Mouse (Mus musculus) limb, embryonic 11.5 days (tissue): ENCODE measurements around the gene Asxl1. TPM values are rescaled to one million over a fixed set of nuclear protein-coding genes. Genes with fewer than 3 reads are reported as not detected.

ENCODE experiments used
- ATAC-seq: fragments of 200-750 bp; cut with Nextera tagmentation; 2 replicates; pipeline ENCODE4 v1.8.0; 2017; ENCODE audit warnings: low read depth; ENCODE audit not compliant: insufficient number of reproducible peaks, low FRiP score, low TSS enrichment
- DNase-seq: peaks from one replicate; pipeline ENCODE4 v3.0.0-alpha.2; 2015; ENCODE audit warnings: low spot score
- H3K27ac ChIP-seq: fragments of 300-500 bp; sonication (generic); replicated peaks from 2 replicates; pipeline ENCODE4 v1.5.1; 2014; ENCODE audit warnings: low read depth, mild to moderate bottlenecking, low read length
- H3K27me3 ChIP-seq: fragments of 300-500 bp; sonication (generic); 2 replicates; pipeline ENCODE4 v1.6.1; 2014; ENCODE audit warnings: mild to moderate bottlenecking, low read length, mixed read lengths; ENCODE audit not compliant: control insufficient read depth, insufficient read depth
- H3K36me3 ChIP-seq: fragments of 300-500 bp; sonication (generic); 2 replicates; pipeline ENCODE4 v1.6.1; 2014; ENCODE audit warnings: mild to moderate bottlenecking, low read length, moderate library complexity, mixed read lengths; ENCODE audit not compliant: control insufficient read depth, insufficient read depth
- H3K4me1 ChIP-seq: fragments of 300-500 bp; sonication (generic); 2 replicates; pipeline ENCODE4 v1.6.1; 2014; ENCODE audit warnings: low read length, mixed read lengths; ENCODE audit not compliant: control insufficient read depth, insufficient read depth
- H3K4me2 ChIP-seq: fragments of 300-500 bp; sonication (generic); 2 replicates; pipeline ENCODE4 v1.6.1; 2014; ENCODE audit warnings: low read depth, mild to moderate bottlenecking, moderate library complexity; ENCODE audit not compliant: severe bottlenecking
- H3K4me3 ChIP-seq: fragments of 300-500 bp; sonication (generic); 2 replicates; pipeline ENCODE4 v1.5.1; 2014; ENCODE audit warnings: low read depth, low read length
- H3K9ac ChIP-seq: fragments of 300-500 bp; sonication (generic); 2 replicates; pipeline ENCODE4 v1.6.1; 2014; ENCODE audit warnings: mild to moderate bottlenecking, low read length
- H3K9me3 ChIP-seq: fragments of 300-500 bp; sonication (generic); 2 replicates; pipeline ENCODE4 v1.6.1; 2016; ENCODE audit warnings: low read length; ENCODE audit not compliant: control insufficient read depth
- WGBS: fragments of 180-500 bp; shearing (Covaris S2); extraction: QIAGEN DNeasy Blood & Tissue Kit; methylation state at CpG from one replicate; pipeline ENCODE4 v1.1.7; 2014; 5-methylcytosine and 5-hydroxymethylcytosine counted together
- polyA plus RNA-seq: library from polyadenylated mRNA; unstranded; fragments of >200 nt; fragmentation: Nextera tagmentation; extraction: Ambion mirVana; gene quantifications from 2 replicates; pipeline ENCODE4 v1.2.1, GENCODE M21; 2014

Gene Asxl1
- polyA plus RNA-seq, 1 experiment from 2014 or later = 24.0 TPM

DNA sequence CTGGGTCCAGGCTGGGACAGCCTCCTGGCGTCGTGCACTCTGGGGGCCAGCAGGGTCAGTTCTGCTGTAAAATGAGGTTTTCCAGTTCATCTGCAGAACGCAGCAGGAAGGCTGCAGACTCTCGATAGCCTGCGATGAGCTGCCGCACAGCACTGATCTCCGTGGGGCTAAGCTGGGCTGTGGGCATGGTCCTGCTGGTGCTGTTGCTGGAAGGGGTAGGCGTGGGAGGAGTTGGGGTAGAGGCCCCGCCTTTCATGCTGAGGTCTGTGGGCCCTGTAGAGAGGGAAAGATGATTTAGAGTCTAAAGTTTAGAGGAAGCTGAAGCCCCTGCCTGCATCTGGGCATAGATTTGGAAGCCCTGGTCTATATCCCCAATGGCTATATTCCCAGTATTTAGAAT lies 65.9 kb downstream of the Asxl1 start:
- no peak overlapping the region for H3K27ac ChIP-seq
- DNase-seq (no peak), ATAC-seq (no peak)
- H3K9me3 ChIP-seq = no peaks in the 10 kb centered on the region
- no peak overlapping the region for H3K4me3 ChIP-seq
- no peak overlapping the region for H3K9ac ChIP-seq
- WGBS = 77% methylated on average over 9 of the region's 9 CpGs
- no peaks in the 10 kb centered on the region for H3K4me1 ChIP-seq
- H3K36me3 ChIP-seq = peaks cover 15% of the 10 kb centered on the region
- H3K27me3 ChIP-seq = no peaks in the 10 kb centered on the region
- no peak overlapping the region for H3K4me2 ChIP-seq

DNA sequence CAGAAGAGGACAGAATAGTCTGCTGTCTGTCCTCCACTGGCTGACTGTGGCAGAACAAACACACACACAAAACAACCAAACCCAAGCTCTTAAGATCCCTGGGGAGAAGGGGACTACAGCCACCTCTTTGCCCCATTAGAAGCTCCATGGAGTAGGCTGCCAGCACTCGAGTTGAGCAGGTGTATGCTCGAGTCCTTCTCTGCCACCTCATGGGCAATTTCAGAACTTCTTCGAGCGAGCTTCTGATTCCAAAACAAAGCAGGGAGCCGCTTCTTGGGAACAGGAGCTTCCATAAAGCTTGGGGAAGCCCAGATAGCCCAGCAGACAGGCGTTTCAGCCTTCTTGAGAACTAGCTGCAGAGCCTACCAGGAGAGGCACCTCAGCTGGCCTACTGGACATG lies 66.9 kb downstream of the Asxl1 start:
- Histone ChIP-seq H3K4me1 (no peaks in the 10 kb centered on the region), H3K4me3 (no peak overlapping the region), H3K9me3 (no peaks in the 10 kb centered on the region), H3K9ac (no peak overlapping the region), H3K36me3 (peaks cover 23% of the 10 kb centered on the region), H3K27ac (no peak overlapping the region), H3K27me3 (no peaks in the 10 kb centered on the region), H3K4me2 (no peak overlapping the region)
- ATAC-seq (no peak), DNase-seq (no peak)
- 67% methylated on average over 6 of the region's 6 CpGs for WGBS

DNA sequence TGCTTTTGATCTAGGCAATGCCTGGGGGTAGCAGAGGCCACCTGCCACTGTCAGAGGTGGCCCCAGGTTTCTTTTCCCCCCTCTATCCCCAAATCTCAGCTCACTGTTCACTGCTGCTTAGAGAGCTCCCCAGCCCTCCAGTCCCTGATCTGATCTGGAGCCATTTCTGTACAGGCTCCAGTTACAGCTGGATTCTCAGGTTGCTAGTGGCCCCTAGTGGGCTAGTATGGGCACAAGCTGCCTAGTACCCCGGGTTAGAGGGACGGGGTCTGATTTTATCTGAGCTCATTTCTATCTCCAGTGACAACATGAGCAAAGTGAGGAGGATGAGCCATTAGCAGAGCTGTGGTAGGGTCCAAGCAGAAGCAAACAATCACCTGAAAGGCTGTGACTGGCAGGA lies 69.0 kb downstream of the Asxl1 start:
- Histone ChIP-seq H3K27ac (no peak overlapping the region), H3K36me3 (peaks cover 28% of the 10 kb centered on the region), H3K4me1 (no peaks in the 10 kb centered on the region), H3K9ac (no peak overlapping the region), H3K4me2 (no peak overlapping the region), H3K4me3 (no peak overlapping the region), H3K27me3 (no peaks in the 10 kb centered on the region), H3K9me3 (no peaks in the 10 kb centered on the region)
- WGBS = 47% methylated on average over 2 of the region's 2 CpGs
- peak; percentile 33 for DNase-seq
- no peak for ATAC-seq

DNA sequence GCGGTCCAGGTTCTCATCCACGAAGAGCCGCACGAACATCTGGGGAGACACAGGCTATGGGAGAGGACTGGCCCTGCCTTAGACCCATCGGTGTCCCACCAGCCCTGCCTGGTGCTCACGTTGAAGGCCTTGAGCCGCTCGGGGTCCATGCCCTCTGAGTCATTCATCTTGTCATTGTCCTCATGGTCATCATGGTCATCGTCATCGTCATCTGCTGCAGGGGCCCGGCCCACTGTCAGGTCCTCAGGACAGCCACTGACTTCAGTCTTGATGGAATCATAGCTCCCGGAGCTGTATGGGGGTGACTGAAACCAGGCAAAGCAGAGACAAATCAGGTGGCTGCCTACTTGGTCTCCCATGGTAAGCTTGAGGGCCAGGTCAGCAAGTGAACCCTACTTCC lies 72.2 kb downstream of the Asxl1 start:
- Histone ChIP-seq H3K27ac (no peak overlapping the region), H3K9me3 (no peaks in the 10 kb centered on the region), H3K9ac (no peak overlapping the region), H3K36me3 (peaks cover 21% of the 10 kb centered on the region), H3K4me3 (no peak overlapping the region), H3K4me1 (peaks cover 7% of the 10 kb centered on the region), H3K4me2 (no peak overlapping the region), H3K27me3 (no peaks in the 10 kb centered on the region)
- ATAC-seq = no peak
- WGBS = 94% methylated on average over 12 of the region's 12 CpGs
- DNase-seq = no peak

DNA sequence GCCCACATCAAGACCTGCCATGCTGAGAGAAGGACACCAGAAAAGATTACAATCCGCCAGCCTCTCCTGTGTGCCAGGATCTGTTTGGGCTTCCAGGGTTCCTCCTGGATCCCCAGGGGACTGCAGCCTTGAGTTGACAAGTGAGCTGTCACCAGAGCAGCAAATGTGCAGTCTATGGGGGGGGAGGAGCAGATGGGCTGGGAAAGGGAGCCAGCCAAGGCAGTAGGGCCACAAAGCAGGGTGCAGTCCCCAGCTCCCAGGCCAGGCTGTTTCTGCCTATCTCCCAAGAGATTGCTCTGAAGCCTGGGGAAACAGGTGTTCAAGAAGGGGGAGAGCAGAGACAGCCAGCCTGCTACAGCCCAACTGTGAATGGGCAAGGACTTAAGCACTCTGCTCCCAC lies 72.8 kb downstream of the Asxl1 start:
- 94% methylated on average over 1 of the region's 1 CpGs for WGBS
- H3K27ac ChIP-seq = no peak overlapping the region
- H3K4me1 ChIP-seq = peaks cover 9% of the 10 kb centered on the region
- DNase-seq (no peak), ATAC-seq (no peak)
- H3K27me3 ChIP-seq = no peaks in the 10 kb centered on the region
- no peaks in the 10 kb centered on the region for H3K9me3 ChIP-seq
- H3K4me3 ChIP-seq = no peak overlapping the region
- H3K4me2 ChIP-seq = no peak overlapping the region
- H3K9ac ChIP-seq = no peak overlapping the region
- H3K36me3 ChIP-seq = peaks cover 21% of the 10 kb centered on the region

DNA sequence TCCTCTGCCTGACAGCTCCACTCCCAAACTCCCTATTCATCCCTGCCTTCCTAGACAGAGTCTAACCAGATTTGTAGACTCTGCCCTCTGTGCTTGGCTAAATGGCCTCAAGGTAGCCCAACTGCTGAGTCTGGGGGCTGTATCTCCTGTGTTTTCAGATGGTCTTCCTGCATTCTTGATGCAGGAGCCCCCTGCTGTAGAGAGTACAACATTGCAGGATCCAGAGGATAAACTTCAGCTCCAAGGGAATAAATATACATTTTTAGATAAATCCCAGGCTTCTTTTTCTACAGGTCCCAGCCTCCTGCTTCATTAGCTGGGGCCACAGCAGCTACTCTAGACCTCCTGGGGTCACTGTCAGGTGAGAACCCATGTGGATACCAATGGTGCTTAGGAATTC lies 75.6 kb downstream of the Asxl1 start:
- no peak for ATAC-seq
- DNase-seq = no peak
- Histone ChIP-seq H3K9me3 (no peaks in the 10 kb centered on the region), H3K27ac (no peak overlapping the region), H3K4me1 (peaks cover 10% of the 10 kb centered on the region), H3K27me3 (no peaks in the 10 kb centered on the region), H3K4me3 (no peak overlapping the region), H3K36me3 (peaks cover 20% of the 10 kb centered on the region), H3K9ac (no peak overlapping the region), H3K4me2 (no peak overlapping the region)

DNA sequence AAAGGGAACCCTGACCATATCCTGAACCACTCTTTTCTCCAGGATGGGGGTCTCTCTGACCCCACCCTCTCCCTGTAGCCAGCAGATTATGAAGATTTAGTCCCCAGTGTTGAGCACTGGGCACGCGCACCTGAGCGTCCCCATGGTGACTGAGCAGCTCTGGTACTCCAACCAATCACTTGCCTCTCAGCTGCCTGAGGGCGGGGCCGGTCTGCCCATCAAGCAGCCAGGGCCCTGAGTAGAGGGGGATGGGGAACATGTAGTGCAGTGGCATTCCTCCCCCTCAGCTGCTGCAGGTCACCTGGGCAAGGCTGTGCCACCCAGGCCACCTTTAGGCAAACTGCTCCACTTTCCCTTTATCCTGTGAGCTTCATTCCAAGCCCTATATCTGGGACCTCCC lies 76.4 kb downstream of the Asxl1 start:
- WGBS = 26% methylated on average over 5 of the region's 5 CpGs
- Histone ChIP-seq H3K4me2 (no peak overlapping the region), H3K4me1 (peaks cover 13% of the 10 kb centered on the region), H3K27ac (no peak overlapping the region), H3K9ac (no peak overlapping the region), H3K9me3 (no peaks in the 10 kb centered on the region), H3K36me3 (peaks cover 15% of the 10 kb centered on the region), H3K4me3 (no peak overlapping the region), H3K27me3 (no peaks in the 10 kb centered on the region)
- ATAC-seq (peak; percentile 60; the same call in 1 of the 2 replicates), DNase-seq (no peak)

DNA sequence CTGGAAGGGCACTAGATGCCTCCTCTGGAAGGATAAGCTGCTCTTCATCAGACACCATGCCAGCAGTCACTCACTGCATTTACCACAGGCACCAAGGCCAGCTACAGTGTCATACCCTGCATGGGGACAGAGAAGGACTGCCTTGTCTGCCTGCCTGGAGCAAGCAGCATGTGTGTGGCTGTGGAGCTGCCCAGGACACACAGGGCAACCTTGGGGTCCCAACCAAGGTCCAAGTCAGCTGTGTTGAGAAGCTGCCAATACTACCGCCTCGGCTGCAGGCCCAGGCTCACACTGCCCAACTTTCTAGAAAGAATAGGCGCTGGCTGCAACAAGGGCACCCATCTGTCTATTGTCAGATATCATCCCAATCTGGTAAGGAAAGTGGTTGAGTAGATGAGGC lies 77.5 kb downstream of the Asxl1 start:
- peaks cover 13% of the 10 kb centered on the region for H3K4me1 ChIP-seq
- H3K4me2 ChIP-seq = no peak overlapping the region
- ATAC-seq = no peak
- peaks cover 7% of the 10 kb centered on the region for H3K36me3 ChIP-seq
- H3K9ac ChIP-seq = peak overlapping the region; percentile 12; the same call in 1 of the 2 replicates
- H3K9me3 ChIP-seq = no peaks in the 10 kb centered on the region
- no peak overlapping the region for H3K4me3 ChIP-seq
- WGBS = 91% methylated on average over 3 of the region's 3 CpGs
- no peak for DNase-seq
- H3K27ac ChIP-seq = no peak overlapping the region
- no peaks in the 10 kb centered on the region for H3K27me3 ChIP-seq

DNA sequence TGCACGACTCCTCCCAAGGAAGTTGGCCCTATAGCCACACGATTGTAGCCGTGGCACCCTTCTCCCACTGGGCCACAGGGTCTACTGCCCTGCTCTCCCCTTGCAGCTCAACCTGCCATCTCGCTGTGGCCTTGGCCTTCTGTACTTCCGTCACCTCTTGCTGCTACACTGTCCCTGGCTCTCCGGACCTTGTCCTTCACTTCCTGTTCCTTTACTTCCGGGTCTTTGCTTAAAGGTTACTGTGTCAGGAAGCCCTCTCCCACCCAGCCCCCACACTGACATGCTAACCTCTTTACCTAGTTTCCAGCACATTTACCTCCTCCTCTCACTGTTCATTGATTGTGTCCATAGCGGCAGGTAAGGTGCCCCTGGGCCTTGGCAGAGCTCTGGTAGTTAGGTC lies 78.9 kb downstream of the Asxl1 start:
- Histone ChIP-seq H3K4me1 (peaks cover 13% of the 10 kb centered on the region), H3K27me3 (no peaks in the 10 kb centered on the region), H3K27ac (no peak overlapping the region), H3K36me3 (0 out of 2 replicates have a peak, but pooled peaks cover 2% of the 10 kb centered on the region), H3K9me3 (no peaks in the 10 kb centered on the region), H3K9ac (no peak overlapping the region), H3K4me2 (no peak overlapping the region), H3K4me3 (no peak overlapping the region)
- DNase-seq (no peak), ATAC-seq (no peak)
- 85% methylated on average over 8 of the region's 8 CpGs for WGBS
